Comparison of ENCODE assay signal across 7 mouse cellular contexts in genomic region chr19:56908472-56909270, GRCm38 (mm10). TPM values are rescaled to one million over a fixed set of nuclear protein-coding genes. Genes with fewer than 3 reads are reported as not detected.
DNase-seq lines count a peak whose midpoint lies in the region; ATAC-seq and TF ChIP-seq lines count a peak whose summit lies in the region.

No protein-coding gene starts in this region.

- WGBS in midbrain, embryonic 13.5 days: 76% methylated on average over 17 of the region's 17 CpGs

- no peak overlapping the region for H3K9ac ChIP-seq in midbrain, embryonic 13.5 days (replicated peaks)

- H3K27ac ChIP-seq in midbrain, embryonic 13.5 days: no peak overlapping the region

- no peak overlapping the region for H3K4me2 ChIP-seq in midbrain, embryonic 13.5 days (replicated peaks)

- peaks cover 10% of the 10 kb centered on the region for H3K4me1 ChIP-seq in midbrain, embryonic 13.5 days (replicated peaks)

- no peaks in the 10 kb centered on the region for H3K9me3 ChIP-seq in midbrain, embryonic 13.5 days

- no peaks in the 10 kb centered on the region for H3K27me3 ChIP-seq in midbrain, embryonic 13.5 days

- DNase-seq in ovary, postnatal 36 days (ENCODE audit: low spot score): peak; percentile 27
- no peak for DNase-seq in ovary, postnatal 14 days (ENCODE audit: low spot score)
- DNase-seq in brain, embryonic 14.5 days (ENCODE audit: low read depth): peak; percentile 78
- DNase-seq in frontal cortex, postnatal 25 days (ENCODE audit: low spot score in 2 of 2): peak; percentile 13 to 21
- DNase-seq in layer of hippocampus, adult 9-11 months: peak; percentile 31
- peak; percentile 73 for DNase-seq in testis, postnatal 10 days (ENCODE audit: low spot score)

- H3K36me3 ChIP-seq in midbrain, embryonic 13.5 days: no peaks in the 10 kb centered on the region

- peak; percentile 85 for TF ChIP-seq CTCF in brain, embryonic 14.5 days (IDR thresholded peaks at IDR 0.05; ENCODE audit: borderline replicate concordance, extremely low read depth, insufficient read depth, insufficient read length)

- H3K4me3 ChIP-seq in midbrain, embryonic 13.5 days (replicated peaks): no peak overlapping the region

- ATAC-seq in midbrain, embryonic 13.5 days: peak; percentile 31; the same call in 1 of the 2 replicates

- no peak for TF ChIP-seq POLR2A in brain, embryonic 14.5 days (IDR thresholded peaks at IDR 0.05; ENCODE audit: borderline replicate concordance, extremely low read depth, insufficient read depth, insufficient read length, poor library complexity, severe bottlenecking)

RNA-seq across cellular contexts. Expression of gene Vwa2, which starts 34.6 kb away (rescaled TPM):
- polyA plus RNA-seq in brain, embryonic 14.5 days (2012; rRNA removed): 1.1 and 1.5 TPM in 2 replicates
- polyA plus RNA-seq in midbrain, embryonic 13.5 days (2015; fragmentation: Nextera tagmentation; extraction: Ambion mirVana): 0.26 and 0.36 TPM in 2 replicates
